Mouse (Mus musculus) midbrain, embryonic 13.5 days (tissue): ENCODE data around the gene Dpyd. TPM values are rescaled to one million over a fixed set of nuclear protein-coding genes. Genes with fewer than 3 reads are reported as not detected.
A peak's percentile ranks its signal among the peaks of the same experiment; 100 is the strongest.

ENCODE experiments used
- ATAC-seq: fragments of 200-750 bp; cut with Nextera tagmentation; 2 replicates; pipeline ENCODE4 v1.8.0; 2017; ENCODE audit warnings: mild to moderate bottlenecking, moderate TSS enrichment, moderate library complexity
- H3K27ac ChIP-seq: fragments of 300-500 bp; sonication (generic); 2 replicates; pipeline ENCODE4 v1.5.1; 2015; ENCODE audit warnings: inconsistent platforms, mild to moderate bottlenecking, moderate library complexity
- H3K27me3 ChIP-seq: fragments of 300-500 bp; sonication (generic); 2 replicates; pipeline ENCODE4 v1.6.1; 2015; ENCODE audit warnings: mild to moderate bottlenecking, inconsistent platforms
- H3K36me3 ChIP-seq: fragments of 300-500 bp; sonication (generic); 2 replicates; pipeline ENCODE4 v1.6.1; 2015; ENCODE audit warnings: mild to moderate bottlenecking, inconsistent platforms
- H3K4me1 ChIP-seq: fragments of 300-500 bp; sonication (generic); replicated peaks from 2 replicates; pipeline ENCODE4 v1.6.1; 2015; ENCODE audit warnings: inconsistent platforms
- H3K4me2 ChIP-seq: fragments of 300-500 bp; sonication (generic); replicated peaks from 2 replicates; pipeline ENCODE4 v1.6.1; 2015; ENCODE audit warnings: moderate library complexity, mild to moderate bottlenecking, inconsistent platforms
- H3K4me3 ChIP-seq: fragments of 300-500 bp; sonication (generic); replicated peaks from 2 replicates; pipeline ENCODE4 v1.5.1; 2015; ENCODE audit warnings: mild to moderate bottlenecking, inconsistent platforms
- H3K9ac ChIP-seq: fragments of 300-500 bp; sonication (generic); replicated peaks from 2 replicates; pipeline ENCODE4 v1.6.1; 2015; ENCODE audit warnings: mild to moderate bottlenecking, inconsistent platforms
- H3K9me3 ChIP-seq: fragments of 300-500 bp; sonication (generic); 2 replicates; pipeline ENCODE4 v1.6.1; 2016; ENCODE audit warnings: mild to moderate bottlenecking, inconsistent platforms
- WGBS: fragments of 180-500 bp; shearing (Covaris S2); methylation state at CpG from one replicate; pipeline ENCODE4 v1.1.7; 2015; 5-methylcytosine and 5-hydroxymethylcytosine counted together
- polyA plus RNA-seq: library from polyadenylated mRNA; unstranded; fragments of >200 nt; fragmentation: Nextera tagmentation; extraction: Ambion mirVana; gene quantifications from 2 replicates; pipeline ENCODE4 v1.2.1, GENCODE M21; 2015

The Dpyd gene
- 2.9 and 3.6 TPM in 2 replicates for polyA plus RNA-seq

DNA sequence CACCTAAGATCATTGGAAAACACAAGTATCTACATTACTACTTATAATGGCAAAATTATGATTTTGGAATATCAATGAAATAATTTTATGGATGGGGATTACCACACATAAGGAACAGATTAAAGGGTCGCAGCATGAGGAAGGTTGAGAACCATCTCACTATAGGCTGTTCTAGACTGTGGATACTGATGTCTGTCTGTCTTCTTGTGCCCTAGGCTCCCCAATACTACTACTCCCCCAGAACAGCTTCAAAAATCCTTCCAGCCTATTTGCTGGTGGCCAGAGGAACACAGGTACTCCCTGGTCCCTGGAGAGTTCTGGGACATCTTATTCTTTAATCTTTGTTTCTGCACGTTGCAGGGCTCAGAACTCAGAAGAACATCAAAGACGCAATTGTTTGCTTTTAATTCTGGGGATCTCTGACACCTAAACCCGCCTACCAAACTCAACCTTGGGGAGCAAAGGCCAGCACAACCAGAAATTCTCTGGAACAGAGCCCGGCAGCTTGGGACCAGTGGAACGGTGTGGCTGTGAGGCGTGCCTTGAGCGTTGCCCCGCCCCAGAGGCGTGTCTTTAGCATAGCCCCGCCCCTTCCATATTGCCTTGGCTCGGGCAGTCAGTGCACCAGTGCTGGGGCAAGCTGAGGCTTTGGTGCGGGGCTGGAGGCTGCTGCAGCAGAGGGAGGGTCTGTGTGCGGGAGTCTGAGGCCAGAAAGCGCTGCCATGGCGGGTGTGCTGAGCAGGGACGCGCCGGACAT lies at the start of gene Dpyd:
Gene Dpyd, plus strand, starts transcription at position 576 of the 757 bp plus-strand sequence.
- Histone ChIP-seq H3K9ac (peak within 1 kb of the TSS; percentile 74), H3K4me2 (peak within 1 kb of the TSS; percentile 91), H3K27ac (no peak within 1 kb of the TSS), H3K9me3 (no peaks in the 10 kb centered on the region), H3K27me3 (no peaks in the 10 kb centered on the region), H3K4me1 (peaks cover 11% of the 10 kb centered on the region), H3K4me3 (peak within 1 kb of the TSS; percentile 66), H3K36me3 (no peaks in the 10 kb centered on the region)
- WGBS, result 7% methylated on average over 19 of the region's 19 CpGs
- ATAC-seq, result peak; percentile 100

- Histone ChIP-seq H3K4me3 (no peak overlapping the region), H3K9me3 (no peaks in the 10 kb centered on the region), H3K4me1 (no peaks in the 10 kb centered on the region), H3K9ac (no peak overlapping the region), H3K36me3 (no peaks in the 10 kb centered on the region), H3K27ac (no peak overlapping the region), H3K27me3 (no peaks in the 10 kb centered on the region), H3K4me2 (no peak overlapping the region)
- WGBS, result 27% methylated on average over 2 of the region's 2 CpGs
- no peak for ATAC-seq
Observed at GRCm38 (mm10) chr3:118537676-118538075, 24.3 kb upstream of the Dpyd start.

DNA sequence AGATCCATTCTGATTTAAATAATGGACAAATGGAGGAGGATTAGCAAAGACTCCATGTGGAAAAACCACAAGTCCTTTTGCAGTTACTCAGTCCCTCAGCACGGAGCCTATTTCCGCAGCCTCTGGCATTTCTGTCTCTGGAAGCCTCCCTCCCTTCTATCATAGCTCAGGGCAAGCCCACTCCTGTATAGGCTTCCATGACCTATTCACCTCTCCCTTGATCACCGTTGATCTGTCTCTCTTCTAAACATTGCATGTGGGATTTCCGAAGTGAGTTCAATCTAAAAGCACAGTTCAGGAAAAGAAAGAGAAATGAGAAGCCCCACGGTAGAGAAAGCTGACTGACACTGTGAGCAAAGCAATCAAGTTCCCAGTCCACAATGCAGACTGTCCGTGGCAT lies 20.2 kb upstream of the Dpyd start:
- 27% methylated on average over 6 of the region's 6 CpGs for WGBS
- Histone ChIP-seq H3K9me3 (no peaks in the 10 kb centered on the region), H3K36me3 (no peaks in the 10 kb centered on the region), H3K27ac (no peak overlapping the region), H3K4me2 (no peak overlapping the region), H3K4me1 (no peaks in the 10 kb centered on the region), H3K9ac (no peak overlapping the region), H3K4me3 (no peak overlapping the region), H3K27me3 (no peaks in the 10 kb centered on the region)
- ATAC-seq, result 0 out of 2 replicates have a peak, but pooled peaks have one; percentile 69

DNA sequence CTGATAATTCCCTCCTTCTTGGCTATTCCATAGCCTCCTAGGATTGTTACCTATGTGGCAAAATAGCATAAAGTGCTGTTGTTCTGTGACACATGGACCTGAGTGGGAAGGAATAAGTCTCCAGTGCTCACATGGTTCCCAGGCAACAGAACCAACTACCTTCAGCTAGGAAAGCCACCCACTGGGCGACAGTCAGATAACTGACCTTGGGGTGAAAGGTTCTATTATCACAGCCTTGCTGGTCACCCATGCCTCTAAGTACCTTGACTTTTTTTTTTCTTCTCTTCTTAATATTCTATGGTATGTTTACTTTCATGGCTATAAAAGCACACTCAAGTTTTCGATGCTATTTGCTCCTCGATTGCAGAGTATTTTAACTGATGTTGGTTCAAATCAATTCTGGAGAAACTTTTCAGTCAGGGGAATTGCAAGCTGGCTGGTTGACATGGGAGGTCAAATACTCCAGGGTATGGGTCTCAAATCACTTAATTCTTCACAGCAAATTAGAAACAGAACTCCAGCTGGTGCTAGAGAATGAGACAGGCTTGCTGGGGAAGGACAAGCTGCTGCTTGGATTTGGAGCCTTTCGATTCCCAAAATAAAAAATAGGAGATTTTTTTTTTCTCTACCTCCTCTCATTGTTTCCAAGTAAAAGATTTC lies 14.2 kb upstream of the Dpyd start:
- no peak overlapping the region for H3K9ac ChIP-seq
- H3K27me3 ChIP-seq, result no peaks in the 10 kb centered on the region
- no peak overlapping the region for H3K4me3 ChIP-seq
- 34% methylated on average over 4 of the region's 4 CpGs for WGBS
- H3K4me2 ChIP-seq, result no peak overlapping the region
- no peaks in the 10 kb centered on the region for H3K9me3 ChIP-seq
- peaks cover 12% of the 10 kb centered on the region for H3K4me1 ChIP-seq
- no peak for ATAC-seq
- no peaks in the 10 kb centered on the region for H3K36me3 ChIP-seq
- H3K27ac ChIP-seq, result no peak overlapping the region

GRCm38 (mm10) chr3:118557605-118558004 lies 4.3 kb upstream of the Dpyd start:
- H3K4me1 ChIP-seq, result peaks cover 9% of the 10 kb centered on the region
- ATAC-seq, result no peak
- H3K4me3 ChIP-seq, result no peak overlapping the region
- H3K27ac ChIP-seq, result no peak overlapping the region
- no peak overlapping the region for H3K9ac ChIP-seq
- WGBS, result 75% methylated on average over 1 of the region's 1 CpGs
- no peaks in the 10 kb centered on the region for H3K27me3 ChIP-seq
- H3K36me3 ChIP-seq, result no peaks in the 10 kb centered on the region
- H3K4me2 ChIP-seq, result no peak overlapping the region
- H3K9me3 ChIP-seq, result no peaks in the 10 kb centered on the region

DNA sequence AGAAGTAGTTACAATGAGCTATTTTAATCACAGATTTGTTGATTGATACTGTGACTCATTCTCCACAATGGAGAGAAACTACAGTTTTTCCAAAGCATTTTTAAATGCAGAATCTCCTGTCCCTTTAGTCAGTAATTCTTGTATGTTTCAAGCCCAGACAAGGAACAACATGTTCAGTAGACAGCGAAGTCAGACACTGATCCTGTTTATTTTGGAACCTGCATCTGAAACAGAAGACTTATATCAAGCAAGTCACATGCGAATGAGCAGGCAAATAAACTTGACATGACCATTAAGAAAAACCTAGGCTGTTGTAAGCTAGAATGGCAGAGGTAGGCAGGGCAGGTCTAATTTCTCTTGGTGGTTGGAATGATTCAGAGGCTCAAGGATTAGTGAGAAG lies 2.0 kb upstream of the Dpyd start:
- H3K27ac ChIP-seq, result no peak overlapping the region
- H3K9me3 ChIP-seq, result no peaks in the 10 kb centered on the region
- no peak overlapping the region for H3K9ac ChIP-seq
- ATAC-seq, result no peak
- 96% methylated on average over 2 of the region's 2 CpGs for WGBS
- H3K36me3 ChIP-seq, result no peaks in the 10 kb centered on the region
- H3K4me3 ChIP-seq, result no peak overlapping the region
- peaks cover 11% of the 10 kb centered on the region for H3K4me1 ChIP-seq
- H3K27me3 ChIP-seq, result no peaks in the 10 kb centered on the region
- H3K4me2 ChIP-seq, result no peak overlapping the region

DNA sequence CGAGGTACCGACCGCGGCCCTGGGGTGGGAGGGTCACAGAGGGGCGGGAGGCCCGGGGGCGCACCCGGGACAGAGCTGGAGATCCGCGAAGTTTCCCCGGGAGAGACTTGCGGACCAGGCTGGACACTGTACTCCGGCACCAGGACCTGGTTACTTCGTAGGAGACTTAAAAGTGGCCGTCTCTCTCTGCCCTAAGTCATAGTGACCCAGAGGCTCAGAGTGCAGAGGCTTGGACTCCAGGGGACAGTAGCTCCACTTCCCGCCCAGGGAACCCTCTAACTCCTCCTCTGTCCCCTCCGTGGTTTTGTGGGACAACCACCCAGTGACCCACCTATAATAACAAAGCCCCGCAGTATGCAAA lies 362 bp downstream of the Dpyd start:
- peak; percentile 90 for ATAC-seq
- under 1% methylated on average over 18 of the region's 18 CpGs for WGBS

GRCm38 (mm10) chr3:118566779-118567178 lies 4.8 kb downstream of the Dpyd start:
- H3K9ac ChIP-seq, result no peak overlapping the region
- H3K27ac ChIP-seq, result no peak overlapping the region
- no peak for ATAC-seq
- peaks cover 9% of the 10 kb centered on the region for H3K4me1 ChIP-seq
- 75% methylated on average over 5 of the region's 5 CpGs for WGBS
- H3K27me3 ChIP-seq, result no peaks in the 10 kb centered on the region
- no peak overlapping the region for H3K4me2 ChIP-seq
- no peaks in the 10 kb centered on the region for H3K9me3 ChIP-seq
- H3K36me3 ChIP-seq, result no peaks in the 10 kb centered on the region
- no peak overlapping the region for H3K4me3 ChIP-seq

More for the DNA sequence above, 362 bp downstream of the Dpyd start:
- Histone ChIP-seq H3K27me3 (no peaks in the 10 kb centered on the region), H3K27ac (no peak overlapping the region), H3K36me3 (no peaks in the 10 kb centered on the region), H3K4me2 (peak overlapping the region; percentile 91), H3K9me3 (no peaks in the 10 kb centered on the region), H3K4me1 (peaks cover 11% of the 10 kb centered on the region), H3K9ac (peak overlapping the region; percentile 74), H3K4me3 (peak overlapping the region; percentile 66)

GRCm38 (mm10) chr3:118570197-118570596 lies 8.3 kb downstream of the Dpyd start:
- no peak overlapping the region for H3K4me2 ChIP-seq
- no peaks in the 10 kb centered on the region for H3K4me1 ChIP-seq
- H3K27ac ChIP-seq, result no peak overlapping the region
- no peaks in the 10 kb centered on the region for H3K27me3 ChIP-seq
- no peaks in the 10 kb centered on the region for H3K36me3 ChIP-seq
- 69% methylated on average over 7 of the region's 7 CpGs for WGBS
- no peak overlapping the region for H3K9ac ChIP-seq
- no peak overlapping the region for H3K4me3 ChIP-seq
- no peaks in the 10 kb centered on the region for H3K9me3 ChIP-seq
- ATAC-seq, result no peak

GRCm38 (mm10) chr3:118590559-118590958 lies 28.6 kb downstream of the Dpyd start:
- H3K4me3 ChIP-seq, result no peak overlapping the region
- H3K4me2 ChIP-seq, result no peak overlapping the region
- no peak overlapping the region for H3K27ac ChIP-seq
- no peaks in the 10 kb centered on the region for H3K36me3 ChIP-seq
- H3K4me1 ChIP-seq, result no peaks in the 10 kb centered on the region
- ATAC-seq, result no peak
- WGBS, result 90% methylated on average over 1 of the region's 1 CpGs
- no peak overlapping the region for H3K9ac ChIP-seq
- H3K9me3 ChIP-seq, result no peaks in the 10 kb centered on the region
- H3K27me3 ChIP-seq, result no peaks in the 10 kb centered on the region

DNA sequence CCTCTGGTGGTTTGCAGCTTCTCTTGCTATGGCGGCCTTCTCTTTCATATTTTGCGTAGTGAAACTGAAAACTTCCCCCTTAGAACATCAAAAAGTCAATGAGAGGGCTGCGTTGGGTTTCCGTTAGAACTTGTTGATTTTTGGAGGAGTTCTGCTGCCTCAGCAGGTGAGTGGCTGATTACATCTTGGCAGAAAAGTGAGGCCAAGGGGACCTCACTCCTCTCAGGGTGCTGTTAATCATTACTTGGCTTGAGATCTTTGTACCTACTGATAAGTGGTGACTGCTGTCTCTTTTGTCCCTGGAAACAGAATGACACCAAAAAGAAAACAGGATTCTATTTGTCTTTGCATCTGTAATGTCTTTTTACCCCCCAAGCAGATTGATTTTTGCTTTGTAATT lies 32.9 kb downstream of the Dpyd start:
- no peaks in the 10 kb centered on the region for H3K27me3 ChIP-seq
- H3K27ac ChIP-seq, result no peak overlapping the region
- no peaks in the 10 kb centered on the region for H3K4me1 ChIP-seq
- no peak overlapping the region for H3K9ac ChIP-seq
- H3K4me2 ChIP-seq, result no peak overlapping the region
- H3K9me3 ChIP-seq, result no peaks in the 10 kb centered on the region
- no peak overlapping the region for H3K4me3 ChIP-seq
- WGBS, result 91% methylated on average over 4 of the region's 4 CpGs
- no peak for ATAC-seq
- H3K36me3 ChIP-seq, result no peaks in the 10 kb centered on the region

DNA sequence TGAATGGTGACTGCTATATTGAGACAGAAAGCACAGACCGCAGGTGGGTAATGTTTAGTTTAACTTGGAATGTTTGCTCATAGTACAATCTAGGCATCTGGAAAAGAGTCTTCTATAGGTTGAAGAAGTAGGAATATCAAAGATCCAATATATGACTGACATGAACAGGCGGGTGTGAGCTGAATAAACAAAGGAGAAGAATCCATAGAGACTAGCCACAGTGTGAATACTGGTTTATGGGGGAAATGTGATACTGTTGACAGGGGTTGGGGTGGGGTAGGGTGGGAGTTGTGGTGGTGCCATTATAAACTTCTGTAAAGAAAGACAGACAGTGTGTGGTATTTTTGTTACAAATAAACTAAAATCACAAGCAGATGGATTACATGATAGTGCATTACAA lies 33.8 kb downstream of the Dpyd start:
- no peaks in the 10 kb centered on the region for H3K9me3 ChIP-seq
- H3K36me3 ChIP-seq, result no peaks in the 10 kb centered on the region
- no peaks in the 10 kb centered on the region for H3K4me1 ChIP-seq
- no peak overlapping the region for H3K4me2 ChIP-seq
- 95% methylated on average over 2 of the region's 2 CpGs for WGBS
- H3K27me3 ChIP-seq, result no peaks in the 10 kb centered on the region
- no peak for ATAC-seq
- no peak overlapping the region for H3K9ac ChIP-seq
- H3K4me3 ChIP-seq, result no peak overlapping the region
- no peak overlapping the region for H3K27ac ChIP-seq
